Mouse (Mus musculus) embryonic facial prominence, embryonic 15.5 days (tissue): ENCODE data around the gene Hhatl. TPM values are rescaled to one million over a fixed set of nuclear protein-coding genes. Genes with fewer than 3 reads are reported as not detected.

ENCODE experiments used
- ATAC-seq: fragments of 200-750 bp; cut with Nextera tagmentation; 2 replicates; pipeline ENCODE4 v1.8.0; 2017; ENCODE audit warnings: low read depth, moderate TSS enrichment; ENCODE audit not compliant: insufficient number of reproducible peaks, low FRiP score, low TSS enrichment
- H3K27ac ChIP-seq: fragments of 300-500 bp; sonication (generic); replicated peaks from 2 replicates; pipeline ENCODE4 v1.5.1; 2015; ENCODE audit warnings: mild to moderate bottlenecking, inconsistent platforms
- H3K27me3 ChIP-seq: fragments of 300-500 bp; sonication (generic); 2 replicates; pipeline ENCODE4 v1.6.1; 2015; ENCODE audit warnings: inconsistent platforms
- H3K36me3 ChIP-seq: fragments of 300-500 bp; sonication (generic); 2 replicates; pipeline ENCODE4 v1.6.1; 2015; ENCODE audit warnings: mild to moderate bottlenecking, inconsistent platforms
- H3K4me1 ChIP-seq: fragments of 300-500 bp; sonication (generic); 2 replicates; pipeline ENCODE4 v1.6.1; 2015; ENCODE audit warnings: inconsistent platforms
- H3K4me2 ChIP-seq: fragments of 300-500 bp; sonication (generic); replicated peaks from 2 replicates; pipeline ENCODE4 v1.6.1; 2015; ENCODE audit warnings: mild to moderate bottlenecking, inconsistent platforms
- H3K4me3 ChIP-seq: fragments of 300-500 bp; sonication (generic); replicated peaks from 2 replicates; pipeline ENCODE4 v1.5.1; 2015; ENCODE audit warnings: mild to moderate bottlenecking, inconsistent platforms
- H3K9ac ChIP-seq: fragments of 300-500 bp; sonication (generic); 2 replicates; pipeline ENCODE4 v1.6.1; 2015; ENCODE audit warnings: inconsistent platforms
- H3K9me3 ChIP-seq: fragments of 300-500 bp; sonication (generic); replicated peaks from 2 replicates; pipeline ENCODE4 v1.6.1; 2016; ENCODE audit warnings: inconsistent platforms
- WGBS: fragments of 180-500 bp; shearing (Covaris S2); methylation state at CpG from one replicate; pipeline ENCODE4 v1.1.7; 2015; 5-methylcytosine and 5-hydroxymethylcytosine counted together
- polyA plus RNA-seq: library from polyadenylated mRNA; unstranded; fragments of >200 nt; fragmentation: Nextera tagmentation; extraction: Ambion mirVana; gene quantifications from 2 replicates; pipeline ENCODE4 v1.2.1, GENCODE M21; 2015

Gene Hhatl
- polyA plus RNA-seq, 1 experiment from 2014 or later: 1.2 TPM

DNA sequence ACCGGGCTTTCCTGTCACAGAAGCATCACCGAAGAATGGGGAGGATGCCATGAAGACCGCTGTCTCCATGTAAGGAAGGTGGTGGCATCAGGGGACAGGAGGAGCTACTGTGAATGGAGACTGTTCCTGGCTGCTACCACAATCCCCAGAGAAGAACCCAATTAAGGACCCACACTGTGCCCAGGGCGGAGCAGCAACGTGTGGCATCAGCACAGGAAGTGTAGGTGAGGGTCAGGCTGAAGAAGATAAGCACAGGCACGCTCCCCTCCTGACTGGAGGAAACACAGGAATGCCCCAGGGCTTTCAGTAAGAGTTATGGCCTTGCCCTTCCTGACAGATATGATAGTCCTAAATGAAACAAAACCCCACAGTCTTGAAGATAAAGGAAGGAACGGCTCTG, 10.4 kb upstream of the Hhatl start:
- Histone ChIP-seq H3K4me1 (peaks cover 10% of the 10 kb centered on the region), H3K4me3 (no peak overlapping the region), H3K4me2 (no peak overlapping the region), H3K27me3 (no peaks in the 10 kb centered on the region), H3K9me3 (no peaks in the 10 kb centered on the region), H3K9ac (no peak overlapping the region), H3K27ac (no peak overlapping the region), H3K36me3 (no peaks in the 10 kb centered on the region)
- WGBS: 59% methylated on average over 7 of the region's 7 CpGs
- ATAC-seq: no peak

- Histone ChIP-seq H3K27ac (no peak overlapping the region), H3K4me2 (no peak overlapping the region), H3K4me3 (no peak overlapping the region), H3K9ac (no peak overlapping the region), H3K36me3 (no peaks in the 10 kb centered on the region), H3K27me3 (no peaks in the 10 kb centered on the region), H3K4me1 (peaks cover 12% of the 10 kb centered on the region; the same call in 1 of the 2 replicates), H3K9me3 (no peaks in the 10 kb centered on the region)
- 32% methylated on average over 6 of the region's 6 CpGs for WGBS
- no peak for ATAC-seq
Measured at GRCm38 (mm10) chr9:121798887-121799520, 6.7 kb upstream of the Hhatl start.

DNA sequence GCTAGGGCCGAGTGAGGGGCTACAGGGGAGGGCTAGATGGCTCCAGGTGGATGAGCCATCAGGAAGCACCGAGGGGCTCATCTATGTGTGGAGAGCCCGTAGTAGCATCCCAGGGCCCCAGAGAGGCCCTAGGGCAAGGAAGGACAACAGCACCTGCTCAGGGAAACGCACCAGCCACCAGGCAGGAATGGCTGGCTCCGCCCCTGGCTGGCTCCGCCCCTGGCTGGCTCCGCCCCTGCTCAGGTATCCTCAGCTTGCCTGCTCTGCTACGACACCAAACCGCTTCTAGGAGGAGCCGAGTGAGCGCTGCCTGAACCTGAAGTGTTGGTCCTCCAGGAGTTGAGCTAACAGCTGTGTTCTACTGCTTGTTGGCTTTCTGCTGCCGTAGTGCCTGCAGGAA, 5.4 kb upstream of the Hhatl start:
- Histone ChIP-seq H3K27ac (no peak overlapping the region), H3K9me3 (no peaks in the 10 kb centered on the region), H3K4me1 (peaks cover 12% of the 10 kb centered on the region; the same call in 1 of the 2 replicates), H3K36me3 (no peaks in the 10 kb centered on the region), H3K9ac (no peak overlapping the region), H3K27me3 (no peaks in the 10 kb centered on the region), H3K4me3 (no peak overlapping the region), H3K4me2 (0 out of 2 replicates have a peak overlapping the region, but pooled peaks have one; percentile 22)
- 12% methylated on average over 12 of the region's 12 CpGs for WGBS
- 0 out of 2 replicates have a peak, but pooled peaks have one; percentile 13 for ATAC-seq

- peaks cover 12% of the 10 kb centered on the region; the same call in 1 of the 2 replicates for H3K4me1 ChIP-seq
- H3K27me3 ChIP-seq: peaks cover 3% of the 10 kb centered on the region; the same call in 1 of the 2 replicates
- no peaks in the 10 kb centered on the region for H3K36me3 ChIP-seq
- no peak overlapping the region for H3K4me2 ChIP-seq
- H3K9ac ChIP-seq: no peak overlapping the region
- no peak overlapping the region for H3K4me3 ChIP-seq
- H3K27ac ChIP-seq: no peak overlapping the region
- H3K9me3 ChIP-seq: no peaks in the 10 kb centered on the region
- ATAC-seq: no peak
- 30% methylated on average over 1 of the region's 1 CpGs for WGBS
Measured at GRCm38 (mm10) chr9:121794972-121795539, 2.7 kb upstream of the Hhatl start.

DNA sequence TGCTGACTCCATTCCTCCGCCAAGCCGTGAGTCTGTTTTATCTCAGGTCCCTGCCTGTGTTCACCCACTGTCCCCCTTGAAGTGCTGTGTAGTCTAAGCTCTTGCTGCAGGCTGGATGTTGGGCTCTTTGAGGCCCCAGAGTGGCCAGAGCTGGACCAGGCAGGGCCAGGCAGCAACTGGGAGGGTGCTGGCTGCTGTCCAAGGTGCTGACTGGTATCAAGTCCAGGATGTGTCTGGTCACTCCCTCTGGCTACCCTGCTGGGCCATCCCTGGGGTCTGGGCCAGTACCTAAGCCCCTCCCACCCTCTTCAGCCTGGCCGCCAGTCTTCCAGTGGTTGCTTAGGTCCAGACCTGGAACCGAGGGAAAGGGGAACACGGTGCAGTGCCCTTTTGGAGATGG, 1.1 kb downstream of the Hhatl start:
- Histone ChIP-seq H3K4me1 (no peaks in the 10 kb centered on the region), H3K9ac (no peak overlapping the region), H3K36me3 (no peaks in the 10 kb centered on the region), H3K4me3 (no peak overlapping the region), H3K27ac (no peak overlapping the region), H3K27me3 (peaks cover 3% of the 10 kb centered on the region; the same call in 1 of the 2 replicates), H3K9me3 (no peaks in the 10 kb centered on the region), H3K4me2 (no peak overlapping the region)
- 12% methylated on average over 5 of the region's 5 CpGs for WGBS
- peak; percentile 11; the same call in 1 of the 2 replicates for ATAC-seq

DNA sequence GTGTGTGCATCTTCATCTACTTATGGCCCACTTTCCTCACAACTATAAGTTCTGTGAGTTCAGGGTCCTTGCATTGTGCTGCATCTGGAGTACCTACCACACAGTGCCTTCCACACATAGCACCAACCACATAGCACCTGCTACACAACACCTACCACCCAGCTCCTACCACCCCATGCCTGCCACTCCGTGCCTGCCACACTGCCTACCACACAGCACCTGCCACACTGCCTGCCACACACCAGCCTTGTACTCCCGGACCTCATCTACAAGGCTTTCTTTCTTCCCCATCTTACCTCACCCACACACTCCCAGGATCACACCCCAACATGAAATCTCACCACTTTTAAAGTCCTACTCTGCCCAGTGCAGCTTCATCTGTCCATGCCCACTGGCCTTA, 5.9 kb downstream of the Hhatl start:
- H3K4me1 ChIP-seq: no peaks in the 10 kb centered on the region
- no peaks in the 10 kb centered on the region for H3K9me3 ChIP-seq
- 79% methylated on average over 2 of the region's 2 CpGs for WGBS

GRCm38 (mm10) chr9:121785261-121785660, 7.0 kb downstream of the Hhatl start:
- Histone ChIP-seq H3K36me3 (no peaks in the 10 kb centered on the region), H3K9me3 (no peaks in the 10 kb centered on the region), H3K9ac (no peak overlapping the region), H3K4me1 (no peaks in the 10 kb centered on the region), H3K4me2 (no peak overlapping the region), H3K27me3 (no peaks in the 10 kb centered on the region), H3K4me3 (no peak overlapping the region), H3K27ac (no peak overlapping the region)
- no peak for ATAC-seq
- WGBS: 82% methylated on average over 8 of the region's 8 CpGs

More for the DNA sequence above, 5.9 kb downstream of the Hhatl start:
- Histone ChIP-seq H3K27ac (no peak overlapping the region), H3K4me2 (no peak overlapping the region), H3K9ac (no peak overlapping the region), H3K36me3 (no peaks in the 10 kb centered on the region), H3K4me3 (no peak overlapping the region), H3K27me3 (peaks cover 2% of the 10 kb centered on the region; the same call in 1 of the 2 replicates)
- no peak for ATAC-seq

GRCm38 (mm10) chr9:121784801-121785200, 7.5 kb downstream of the Hhatl start:
- Histone ChIP-seq H3K4me2 (no peak overlapping the region), H3K9me3 (no peaks in the 10 kb centered on the region), H3K4me1 (no peaks in the 10 kb centered on the region), H3K4me3 (no peak overlapping the region), H3K9ac (no peak overlapping the region), H3K27ac (no peak overlapping the region), H3K27me3 (no peaks in the 10 kb centered on the region; the same call in 1 of the 2 replicates), H3K36me3 (no peaks in the 10 kb centered on the region)
- 84% methylated on average over 12 of the region's 12 CpGs for WGBS
- no peak for ATAC-seq

GRCm38 (mm10) chr9:121778066-121778624, 14.2 kb downstream of the Hhatl start:
- peaks cover 11% of the 10 kb centered on the region for H3K4me1 ChIP-seq
- peaks cover 34% of the 10 kb centered on the region for H3K27me3 ChIP-seq
- ATAC-seq: no peak
- no peaks in the 10 kb centered on the region for H3K9me3 ChIP-seq
- peak overlapping the region; percentile 56 for H3K4me2 ChIP-seq
- no peak overlapping the region for H3K9ac ChIP-seq
- 14% methylated on average over 54 of the region's 54 CpGs for WGBS
- peak overlapping the region; percentile 35 for H3K4me3 ChIP-seq
- H3K36me3 ChIP-seq: no peaks in the 10 kb centered on the region
- no peak overlapping the region for H3K27ac ChIP-seq

- H3K9ac ChIP-seq: no peak within 1 kb of the TSS
- ATAC-seq: peak; percentile 77
- H3K4me3 ChIP-seq: peak within 1 kb of the TSS; percentile 35
- no peaks in the 10 kb centered on the region for H3K36me3 ChIP-seq
- no peak within 1 kb of the TSS; the same call in 1 of the 2 replicates for H3K27ac ChIP-seq
- H3K9me3 ChIP-seq: no peaks in the 10 kb centered on the region
- peaks cover 11% of the 10 kb centered on the region for H3K4me1 ChIP-seq
- peak within 1 kb of the TSS; percentile 56 for H3K4me2 ChIP-seq
- H3K27me3 ChIP-seq: peaks cover 34% of the 10 kb centered on the region
- WGBS: 17% methylated on average over 30 of the region's 30 CpGs
Measured at GRCm38 (mm10) chr9:121777484-121778065, 14.7 kb downstream of the Hhatl start, which contains the start of gene Klhl40. Gene Klhl40, plus strand, starts transcription at chr9:121777607.

- ATAC-seq: no peak
- H3K9ac ChIP-seq: no peak overlapping the region
- 65% methylated on average over 7 of the region's 7 CpGs for whole genome bisulfite sequencing
Measured at GRCm38 (mm10) chr9:121776511-121776910, 15.8 kb downstream of the Hhatl start.

More at GRCm38 (mm10) chr9:121776511-121776910, 15.8 kb downstream of the Hhatl start:
- no peaks in the 10 kb centered on the region for H3K36me3 ChIP-seq
- H3K4me3 ChIP-seq: no peak overlapping the region
- no peak overlapping the region for H3K4me2 ChIP-seq
- peaks cover 34% of the 10 kb centered on the region for H3K27me3 ChIP-seq
- peaks cover 11% of the 10 kb centered on the region for H3K4me1 ChIP-seq
- no peak overlapping the region for H3K27ac ChIP-seq
- H3K9me3 ChIP-seq: no peaks in the 10 kb centered on the region
